Mouse (Mus musculus) kidney, postnatal 14 days (tissue): ENCODE results near the gene Nlgn1.
"Not testable (repeated sequence)": the region's sequence is repeated elsewhere in the genome, so short reads cannot be mapped to it uniquely, and the experiment has no call there.

Source experiments
- DNase-seq: peaks from one replicate; pipeline ENCODE4 v3.0.0; 2022; ENCODE audit warnings: mixed read lengths

The Nlgn1 gene

DNA sequence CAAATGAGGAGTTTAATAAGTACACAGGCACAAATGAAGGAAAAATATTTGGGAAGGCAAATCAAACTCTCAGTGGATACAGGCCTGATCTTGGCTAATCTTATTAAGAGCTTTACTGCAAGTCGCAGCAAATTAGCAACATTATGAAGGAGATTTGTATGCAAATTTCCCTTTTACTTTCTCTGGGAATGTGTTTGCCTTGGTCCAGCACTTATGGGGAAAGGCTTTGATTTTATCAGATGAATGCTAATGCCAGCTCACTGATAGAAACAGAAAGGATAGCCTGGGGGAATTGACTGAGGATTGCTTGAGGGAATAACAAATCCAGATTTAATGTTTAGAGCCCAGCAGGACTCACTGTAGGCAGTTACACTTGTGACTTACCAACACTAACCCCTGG, 725.7 kb downstream of the Nlgn1 start:
- DNase-seq: no peak

- DNase-seq: no peak
Observed at GRCm38 (mm10) chr3:25597513-25597912, 734.7 kb downstream of the Nlgn1 start.

DNA sequence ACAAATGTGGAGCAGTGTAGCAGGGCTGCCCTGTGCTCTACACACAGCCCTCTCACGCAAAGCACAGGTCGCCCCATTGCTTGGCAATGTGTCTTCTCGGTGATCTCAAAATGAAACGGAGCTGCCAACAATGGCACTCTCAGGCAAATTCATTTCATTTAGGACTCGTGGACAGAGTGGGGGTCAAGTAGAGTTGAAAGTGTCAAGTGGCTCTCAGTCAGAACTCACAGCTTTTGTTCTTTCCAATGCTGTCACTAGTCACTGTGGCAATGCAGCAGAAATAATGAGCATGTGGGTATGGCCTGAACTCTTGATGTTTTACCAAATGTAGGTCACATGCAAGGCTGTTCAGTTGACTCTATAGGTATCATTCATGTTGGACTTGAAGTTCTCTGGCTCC, 756.7 kb downstream of the Nlgn1 start:
- no peak for DNase-seq

DNA sequence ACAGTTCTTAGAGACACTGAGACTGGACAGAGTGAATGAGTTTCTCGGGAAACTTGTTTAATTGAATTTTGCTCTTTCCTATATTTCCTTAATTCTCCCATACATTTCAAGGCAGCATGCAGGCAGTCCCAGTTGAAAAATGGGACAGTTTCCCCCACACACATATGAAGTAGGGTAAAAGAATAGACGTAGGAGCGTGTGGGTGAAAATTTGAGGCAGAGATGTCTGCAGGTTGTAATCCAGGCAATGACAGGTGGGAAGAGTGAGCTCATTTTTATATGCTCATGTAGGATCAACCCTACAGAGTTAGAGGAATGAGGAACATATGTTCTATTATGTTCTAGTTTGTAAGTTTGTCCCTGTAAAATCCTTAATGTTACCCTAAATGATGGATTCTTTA, 757.4 kb downstream of the Nlgn1 start:
- no peak for DNase-seq

GRCm38 (mm10) chr3:25558513-25558912, 773.7 kb downstream of the Nlgn1 start:
- DNase-seq: not testable (repeated sequence)

GRCm38 (mm10) chr3:25549097-25549496, 783.2 kb downstream of the Nlgn1 start:
- DNase-seq: not testable (repeated sequence)

DNA sequence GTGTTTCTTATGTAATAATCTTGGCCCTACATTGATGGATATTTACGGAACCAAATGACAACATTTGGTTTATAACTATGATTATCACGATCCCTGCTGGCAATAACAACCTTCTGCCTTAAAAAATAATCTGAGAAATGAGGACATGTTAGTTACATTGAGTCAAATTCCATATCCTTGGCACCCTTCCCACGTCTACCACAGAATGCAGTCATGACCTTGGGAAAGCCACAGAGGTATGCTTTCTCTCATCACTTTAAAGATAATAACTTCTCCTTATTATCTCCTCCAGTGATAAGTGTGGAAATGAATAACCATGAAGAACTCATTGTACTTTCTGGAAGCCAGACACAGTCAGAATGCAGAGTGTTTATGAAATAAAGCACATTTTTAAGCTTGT, 808.0 kb downstream of the Nlgn1 start:
- DNase-seq: not testable (repeated sequence)

DNA sequence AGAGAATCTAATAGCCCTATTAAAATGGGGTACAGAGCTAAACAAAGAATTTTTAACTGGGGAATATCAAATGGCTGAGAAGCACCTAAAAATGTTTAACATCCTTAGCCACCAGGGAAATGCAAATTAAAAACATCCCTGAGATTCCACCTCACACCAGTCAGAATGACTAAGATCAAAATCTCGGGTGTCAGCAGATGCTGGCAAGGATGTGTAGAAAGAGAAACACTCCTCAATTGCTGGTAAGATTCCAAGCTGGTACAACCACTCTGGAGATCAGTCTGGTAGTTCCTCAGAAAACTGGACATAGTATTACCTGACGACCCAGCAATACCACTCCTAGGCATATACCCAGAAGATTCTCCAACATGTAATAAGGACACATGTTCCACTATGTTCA, 869.2 kb downstream of the Nlgn1 start:
- DNase-seq: no peak

DNA sequence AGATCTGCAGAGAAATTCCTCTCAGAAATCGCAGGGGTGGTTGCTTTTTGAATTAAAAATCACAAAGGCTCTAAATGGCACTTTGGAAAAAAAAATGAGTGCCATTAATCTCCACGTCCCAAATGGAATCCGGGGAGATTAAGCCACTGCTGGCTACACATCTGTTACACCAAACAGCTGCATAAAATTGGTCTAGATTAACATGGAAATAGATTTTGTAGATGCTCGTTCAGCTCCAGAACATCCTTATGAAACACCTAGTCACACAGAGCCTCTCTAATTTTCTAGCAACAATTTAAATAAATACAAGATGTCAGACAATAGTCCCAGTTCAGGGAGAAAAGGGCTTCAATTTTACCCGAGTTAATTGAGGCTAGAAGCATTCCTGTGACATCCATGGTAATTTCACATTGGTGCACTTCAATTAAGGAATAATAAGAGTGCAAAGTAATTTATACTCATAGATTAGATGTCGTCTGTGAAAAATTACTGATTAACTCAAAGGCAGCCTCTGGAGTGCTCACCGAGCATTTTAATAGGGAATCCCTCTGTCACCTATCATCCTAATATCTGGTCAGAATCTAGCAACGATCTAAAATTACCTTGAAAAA, 875.9 kb downstream of the Nlgn1 start:
- no peak for DNase-seq

GRCm38 (mm10) chr3:25452314-25452713, 879.9 kb downstream of the Nlgn1 start:
- DNase-seq: no peak

GRCm38 (mm10) chr3:25450471-25450870, 881.8 kb downstream of the Nlgn1 start:
- DNase-seq: no peak

GRCm38 (mm10) chr3:25449356-25449755, 882.9 kb downstream of the Nlgn1 start:
- no peak for DNase-seq

DNA sequence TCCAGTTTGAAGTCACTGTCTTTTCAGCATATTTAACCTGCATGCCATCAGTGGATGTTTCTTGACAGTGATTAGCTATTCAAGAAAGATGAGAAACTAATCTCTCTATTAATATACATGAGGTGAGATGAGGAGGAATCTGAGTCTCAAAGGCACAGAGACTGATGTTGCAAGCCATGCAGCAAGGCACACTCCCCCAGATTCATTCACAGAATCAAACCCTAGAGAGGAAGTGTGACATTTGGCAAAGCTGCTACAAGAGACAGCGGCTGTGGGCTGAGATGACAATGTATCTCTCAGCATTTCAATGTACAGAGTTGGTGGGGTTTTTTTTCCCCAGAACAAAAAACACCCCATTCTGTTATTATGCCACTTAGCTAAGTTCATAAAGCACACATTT, 885.1 kb downstream of the Nlgn1 start:
- no peak for DNase-seq

GRCm38 (mm10) chr3:25443657-25444056, 888.6 kb downstream of the Nlgn1 start:
- DNase-seq: no peak

GRCm38 (mm10) chr3:25442617-25443016, 889.6 kb downstream of the Nlgn1 start:
- no peak for DNase-seq

DNA sequence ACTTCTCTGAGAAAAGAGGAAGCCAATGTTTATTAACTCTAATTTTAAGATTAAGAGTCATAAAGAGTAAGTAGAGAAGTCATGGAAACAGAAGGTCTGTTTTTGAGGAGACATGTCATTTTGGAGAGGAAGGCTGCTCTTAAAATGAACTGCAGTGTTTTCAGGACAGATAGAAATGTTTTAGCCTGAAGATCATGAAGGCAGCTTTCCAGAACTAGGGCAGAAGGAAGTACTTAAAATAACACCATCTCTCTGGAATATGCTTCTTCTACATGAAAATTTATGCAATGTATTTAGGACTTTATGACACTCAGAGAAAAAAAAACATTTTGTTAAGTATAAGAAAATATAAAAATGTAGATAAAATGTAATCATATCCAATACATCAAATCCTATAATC, 905.3 kb downstream of the Nlgn1 start:
- no peak for DNase-seq

DNA sequence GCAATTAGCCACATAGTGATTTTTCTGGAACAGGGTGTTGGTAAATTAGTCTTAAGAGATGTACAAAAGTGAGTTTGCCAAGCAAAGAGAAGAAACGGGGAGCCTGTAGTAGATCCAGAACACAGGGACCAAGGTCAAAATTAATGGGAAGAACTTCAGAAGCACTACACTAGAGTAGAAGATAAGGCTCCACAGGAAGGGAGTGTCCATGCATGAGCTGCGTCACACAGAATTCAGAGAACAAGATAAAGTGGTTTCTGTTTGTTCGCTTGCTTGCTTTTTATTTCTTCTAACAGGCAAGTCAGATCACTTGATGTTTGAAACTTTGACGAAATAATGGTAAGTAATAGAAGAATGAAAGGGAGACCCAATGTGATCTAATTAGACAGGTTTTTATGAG, 920.3 kb downstream of the Nlgn1 start:
- no peak for DNase-seq
